Mouse (Mus musculus) cortical plate, adult 2 months (tissue): ENCODE data around the gene Dapk3. TPM values are rescaled to one million over a fixed set of nuclear protein-coding genes. Genes with fewer than 3 reads are reported as not detected.

Experiments
- H3K27ac ChIP-seq: fragments of 200-500 bp; 2 replicates; pipeline ENCODE4 v1.5.1; 2012; ENCODE audit warnings: low read length, control low read depth, inconsistent platforms; ENCODE audit not compliant: insufficient read depth
- H3K4me1 ChIP-seq: fragments of 200-500 bp; 2 replicates; pipeline ENCODE4 v1.6.1; 2011; ENCODE audit warnings: low read length; ENCODE audit not compliant: control insufficient read depth, insufficient read depth
- H3K4me3 ChIP-seq: fragments of 200-500 bp; 2 replicates; pipeline ENCODE4 v1.5.1; 2011; ENCODE audit warnings: mild to moderate bottlenecking, low read length, control low read depth; ENCODE audit not compliant: insufficient read depth
- CTCF ChIP-seq: fragments of 200-500 bp; IDR thresholded peaks from 2 replicates; pipeline ENCODE4 v1.5.1; 2011; ENCODE audit warnings: mild to moderate bottlenecking, control low read depth, low read length; ENCODE audit not compliant: insufficient read depth; ENCODE audit errors: extremely low read depth
- POLR2A ChIP-seq: fragments of 200-500 bp; IDR thresholded peaks from 2 replicates; pipeline ENCODE4 v1.6.1; 2011; ENCODE audit warnings: mild to moderate bottlenecking, low read length, control low read depth; ENCODE audit not compliant: insufficient read depth; ENCODE audit errors: extremely low read depth
- polyA plus RNA-seq: library from polyadenylated mRNA; depleted of rRNA; stranded (reverse); fragments of >200 nt; gene quantifications from 2 replicates; pipeline ENCODE4 v1.2.3, GENCODE M21; 2012

Dapk3 gene
- polyA plus RNA-seq, 1 experiment: 71.2 TPM

DNA sequence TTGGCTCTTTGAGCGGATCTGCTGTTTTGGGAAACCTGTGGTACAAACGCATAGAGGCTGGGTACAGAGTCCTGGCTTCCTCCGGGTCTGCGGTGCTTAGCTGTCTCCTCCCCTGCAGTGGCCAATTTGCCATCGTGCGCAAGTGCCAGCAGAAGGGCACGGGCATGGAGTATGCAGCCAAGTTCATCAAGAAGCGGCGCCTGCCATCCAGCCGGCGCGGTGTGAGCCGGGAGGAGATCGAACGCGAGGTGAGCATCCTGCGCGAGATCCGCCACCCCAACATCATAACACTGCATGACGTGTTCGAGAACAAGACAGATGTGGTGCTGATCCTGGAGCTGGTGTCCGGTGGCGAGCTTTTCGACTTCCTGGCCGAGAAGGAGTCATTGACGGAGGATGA, 7.0 kb downstream of the Dapk3 start:
- Histone ChIP-seq H3K4me3 (no peak overlapping the region), H3K4me1 (0 out of 2 replicates have a peak, but pooled peaks cover 2% of the 10 kb centered on the region), H3K27ac (no peak overlapping the region)
- TF ChIP-seq CTCF (no peak), POLR2A (no peak)

DNA sequence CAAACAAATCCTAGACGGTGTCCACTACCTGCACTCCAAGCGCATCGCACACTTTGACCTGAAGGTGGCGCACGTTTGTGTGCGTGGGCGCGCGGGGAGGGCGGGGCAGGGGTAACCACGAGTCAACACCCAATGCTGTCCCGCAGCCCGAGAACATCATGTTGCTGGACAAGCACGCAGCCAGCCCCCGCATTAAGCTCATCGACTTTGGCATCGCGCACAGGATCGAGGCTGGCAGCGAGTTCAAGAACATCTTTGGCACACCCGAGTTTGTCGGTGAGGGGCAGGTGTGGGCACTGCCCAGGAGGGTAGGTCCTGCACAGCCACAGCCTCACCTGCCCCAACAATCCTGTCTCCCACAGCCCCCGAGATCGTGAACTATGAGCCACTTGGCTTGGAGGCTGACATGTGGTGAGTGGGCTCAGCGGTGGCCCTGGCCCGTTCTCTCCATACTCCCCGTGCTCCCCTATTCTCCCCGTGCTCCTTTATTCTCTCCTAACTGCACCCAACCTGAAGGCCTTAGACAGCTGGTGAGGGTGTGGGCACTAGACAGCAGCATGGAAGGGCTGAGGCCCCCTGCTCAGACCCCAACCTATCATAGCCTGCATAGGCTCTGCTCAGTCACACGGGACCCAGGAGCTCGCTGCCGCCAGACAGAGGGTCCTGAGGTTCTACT, 7.6 kb downstream of the Dapk3 start:
- TF ChIP-seq POLR2A: no peak
- TF ChIP-seq CTCF: 0 out of 2 replicates have a peak, but pooled peaks have one; percentile 20
- H3K4me1 ChIP-seq: 0 out of 2 replicates have a peak, but pooled peaks cover 2% of the 10 kb centered on the region
- H3K27ac ChIP-seq: no peak overlapping the region
- no peak overlapping the region for H3K4me3 ChIP-seq

DNA sequence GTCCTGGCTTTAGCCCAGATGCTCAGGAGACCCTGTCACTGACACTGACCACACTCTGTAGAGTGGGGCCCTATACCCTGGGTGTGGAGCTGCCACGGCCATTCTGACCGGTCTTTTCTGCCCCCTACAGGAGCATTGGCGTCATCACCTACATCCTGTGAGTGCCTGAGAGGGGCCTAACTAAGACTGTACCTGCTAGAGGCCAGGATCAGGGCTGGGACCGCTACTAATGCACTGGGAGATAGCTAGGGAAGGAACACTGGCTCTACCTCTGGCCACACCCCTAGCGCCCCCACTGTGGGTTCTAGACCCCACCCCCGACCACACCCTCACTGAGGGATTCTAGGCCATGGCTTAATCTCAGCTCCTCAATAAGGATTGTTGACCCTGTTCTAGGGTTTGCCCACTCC, 8.1 kb downstream of the Dapk3 start:
- Histone ChIP-seq H3K27ac (no peak overlapping the region), H3K4me3 (no peak overlapping the region), H3K4me1 (0 out of 2 replicates have a peak, but pooled peaks cover 2% of the 10 kb centered on the region)
- TF ChIP-seq CTCF (0 out of 2 replicates have a peak, but pooled peaks have one; percentile 10), POLR2A (no peak)

DNA sequence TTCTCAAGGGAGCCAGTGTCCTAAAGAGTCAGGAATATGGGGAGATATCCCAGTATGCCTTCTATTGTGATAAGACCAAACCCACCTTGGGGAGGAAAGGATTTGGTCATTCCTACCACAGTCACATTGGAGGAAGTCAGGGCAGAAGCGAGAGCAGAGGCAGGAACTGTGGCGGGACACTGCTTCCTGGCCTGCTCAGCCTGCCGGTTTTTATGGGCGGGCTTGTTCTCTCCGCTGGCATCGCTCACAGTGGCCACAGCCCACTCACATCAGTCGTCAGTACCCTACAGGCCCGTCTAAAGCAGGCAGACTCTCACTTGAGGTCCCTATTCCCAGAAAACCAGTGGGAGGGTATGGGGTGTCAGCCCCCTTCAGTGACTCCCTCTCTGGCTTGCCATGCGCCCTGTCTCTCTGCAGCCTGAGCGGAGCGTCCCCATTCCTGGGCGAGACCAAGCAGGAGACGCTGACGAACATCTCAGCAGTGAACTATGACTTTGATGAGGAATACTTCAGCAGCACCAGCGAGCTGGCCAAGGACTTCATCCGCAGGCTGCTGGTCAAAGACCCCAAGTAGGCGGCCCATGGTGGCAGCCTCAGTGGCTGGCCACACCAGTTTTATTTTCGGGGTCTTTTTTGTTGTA, 8.7 kb downstream of the Dapk3 start:
- Histone ChIP-seq H3K4me1 (0 out of 2 replicates have a peak, but pooled peaks cover 2% of the 10 kb centered on the region), H3K4me3 (no peak overlapping the region; the same call in 1 of the 2 replicates), H3K27ac (peak overlapping the region; percentile 97)
- TF ChIP-seq CTCF: no peak
- no peak for TF ChIP-seq POLR2A

DNA sequence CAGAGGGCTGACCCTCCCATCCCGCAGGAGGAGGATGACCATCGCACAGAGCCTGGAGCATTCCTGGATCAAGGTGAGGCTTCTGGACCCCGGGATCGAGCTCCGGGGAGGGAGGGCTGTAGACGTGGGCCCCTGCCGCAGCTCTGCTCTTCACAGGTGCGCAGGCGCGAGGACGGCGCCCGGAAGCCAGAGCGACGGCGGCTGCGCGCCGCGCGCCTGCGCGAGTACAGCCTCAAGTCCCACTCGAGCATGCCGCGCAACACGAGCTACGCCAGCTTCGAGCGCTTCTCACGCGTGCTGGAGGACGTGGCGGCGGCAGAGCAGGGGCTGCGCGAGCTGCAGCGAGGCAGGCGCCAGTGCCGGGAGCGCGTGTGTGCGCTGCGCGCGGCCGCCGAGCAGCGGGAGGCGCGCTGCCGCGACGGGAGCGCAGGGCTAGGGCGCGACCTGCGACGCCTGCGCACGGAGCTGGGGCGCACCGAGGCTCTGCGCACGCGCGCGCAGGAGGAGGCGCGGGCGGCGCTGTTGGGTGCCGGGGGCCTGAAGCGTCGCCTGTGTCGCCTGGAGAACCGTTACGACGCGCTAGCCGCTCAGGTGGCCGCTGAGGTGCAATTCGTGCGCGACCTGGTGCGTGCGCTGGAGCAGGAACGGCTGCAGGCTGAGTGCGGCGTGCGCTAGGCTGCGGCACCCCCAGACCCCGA, 9.6 kb downstream of the Dapk3 start:
- Histone ChIP-seq H3K4me3 (peak overlapping the region; percentile 50), H3K27ac (peak overlapping the region; percentile 97), H3K4me1 (0 out of 2 replicates have a peak, but pooled peaks cover 2% of the 10 kb centered on the region)
- TF ChIP-seq CTCF (no peak), POLR2A (peak; percentile 72)

DNA sequence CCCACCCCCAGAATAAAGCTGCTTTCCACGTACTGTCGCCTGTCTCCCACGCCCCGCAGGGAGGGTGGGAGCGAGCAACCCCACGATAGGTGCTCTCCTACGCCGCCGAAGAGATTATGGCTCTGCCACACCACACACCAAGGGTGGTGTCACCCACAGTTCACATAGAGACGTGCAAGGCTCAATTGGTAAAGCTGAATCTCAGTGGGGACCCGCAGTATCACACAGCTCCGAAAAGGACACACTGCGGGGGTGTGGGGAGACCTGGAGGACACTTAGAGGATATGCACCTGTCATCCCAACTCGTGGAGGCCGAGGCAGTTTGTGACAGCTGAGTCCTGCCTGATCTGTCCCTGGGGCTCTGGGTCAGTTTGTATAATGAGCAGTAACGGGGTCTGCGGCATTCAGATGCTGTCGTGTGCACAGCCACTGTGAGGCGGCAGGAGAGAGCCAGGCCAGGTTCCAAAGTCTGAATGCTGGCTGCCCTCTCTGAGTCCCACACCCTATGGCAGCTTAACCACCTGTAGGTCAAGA, 10.2 kb downstream of the Dapk3 start:
- Histone ChIP-seq H3K4me3 (peak overlapping the region; percentile 50), H3K27ac (peak overlapping the region; percentile 97), H3K4me1 (0 out of 2 replicates have a peak, but pooled peaks cover 2% of the 10 kb centered on the region)
- TF ChIP-seq CTCF: no peak
- TF ChIP-seq POLR2A: no peak

DNA sequence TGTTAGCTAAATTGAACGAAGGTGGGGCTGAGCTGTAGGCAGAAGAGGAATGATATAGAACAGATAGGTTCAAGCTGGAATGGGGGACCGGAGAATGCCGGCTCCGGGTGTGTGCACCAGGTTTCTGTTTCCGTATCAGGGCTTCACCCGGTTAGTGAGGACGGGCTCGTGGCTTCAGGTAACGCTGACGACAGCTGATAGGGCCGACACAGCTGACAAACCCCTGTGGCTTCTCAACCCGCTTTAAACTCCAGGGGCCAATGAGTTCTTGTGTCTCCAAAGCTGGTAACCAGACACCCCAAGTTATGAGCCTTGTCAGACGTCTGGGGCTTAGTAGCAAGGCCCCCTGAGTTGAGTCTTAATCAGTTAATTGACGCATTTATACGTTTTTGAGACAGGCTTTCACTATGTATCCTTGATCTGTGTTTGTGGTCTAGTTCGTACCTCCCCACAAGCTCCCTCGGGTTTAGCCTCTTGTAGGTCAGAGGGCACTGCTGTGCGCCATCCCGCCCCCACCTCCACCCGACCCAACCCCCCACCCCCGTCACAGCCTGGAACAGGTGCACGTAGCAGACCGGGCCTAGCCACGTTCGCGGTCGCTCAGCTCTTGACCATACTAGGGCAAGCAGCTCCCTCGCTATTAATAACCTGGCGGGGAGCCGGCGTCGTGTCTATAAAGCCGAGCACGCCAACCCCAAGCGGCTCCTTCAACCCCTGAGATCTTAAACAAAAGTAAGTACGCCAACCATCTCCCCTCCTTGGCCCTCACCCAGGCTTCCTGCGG, 11.4 kb downstream of the Dapk3 start:
- Histone ChIP-seq H3K4me3 (no peak overlapping the region), H3K4me1 (0 out of 2 replicates have a peak, but pooled peaks cover 2% of the 10 kb centered on the region), H3K27ac (no peak overlapping the region)
- no peak for TF ChIP-seq POLR2A
- no peak for TF ChIP-seq CTCF

DNA sequence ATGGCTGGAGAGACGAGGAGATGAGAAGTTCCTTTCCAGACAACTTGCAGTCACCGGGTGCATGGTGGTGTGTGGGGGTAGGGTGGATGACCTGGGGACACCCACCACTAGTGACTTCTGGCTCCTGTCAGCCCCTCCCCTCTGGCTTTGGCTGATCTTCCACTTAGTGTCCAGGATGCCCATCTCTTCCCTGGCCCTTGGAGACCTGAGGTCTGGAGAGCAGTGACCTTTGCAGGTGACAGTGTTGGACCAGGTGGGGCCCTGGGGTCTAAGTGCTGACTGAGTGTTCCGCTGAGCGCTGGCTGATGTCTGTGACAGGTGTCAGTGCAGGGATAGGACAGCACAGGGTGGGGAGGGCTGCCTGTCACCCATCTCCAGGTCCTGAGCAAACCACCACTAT, 12.5 kb downstream of the Dapk3 start:
- Histone ChIP-seq H3K27ac (no peak overlapping the region), H3K4me3 (no peak overlapping the region), H3K4me1 (0 out of 2 replicates have a peak, but pooled peaks cover 2% of the 10 kb centered on the region)
- no peak for TF ChIP-seq POLR2A
- TF ChIP-seq CTCF: no peak
